Mouse (Mus musculus) bone marrow macrophage, adult 2 months (primary cell): ENCODE measurements at regions not wholly inside any gene's neighbourhood (a gene's known extent, or its start where the extent isn't known, plus 50 kb on each side); places are given as distances from the start of the nearest gene placed in this dataset.

Experiments
- H3K27ac ChIP-seq: 2 replicates; pipeline ENCODE4 v1.5.1; 2012; ENCODE audit warnings: low read depth, low read length; ENCODE audit not compliant: insufficient read depth
- H3K4me1 ChIP-seq: 2 replicates; pipeline ENCODE4 v1.6.1; 2012; ENCODE audit warnings: low read length; ENCODE audit not compliant: control insufficient read depth, insufficient read depth
- H3K4me3 ChIP-seq: 2 replicates; pipeline ENCODE4 v1.5.1; 2012; ENCODE audit warnings: mild to moderate bottlenecking, low read length, moderate library complexity; ENCODE audit not compliant: insufficient read depth
- CTCF ChIP-seq: IDR thresholded peaks from 2 replicates; pipeline ENCODE4 v1.5.1; 2012; ENCODE audit warnings: low read depth, mild to moderate bottlenecking, low read length, moderate library complexity
- POLR2A ChIP-seq: IDR thresholded peaks from 2 replicates; pipeline ENCODE4 v1.6.1; 2012; ENCODE audit warnings: mild to moderate bottlenecking, low read depth, low read length, borderline replicate concordance

- Histone ChIP-seq H3K4me1 (no peaks in the 10 kb centered on the region), H3K4me3 (no peak overlapping the region), H3K27ac (no peak overlapping the region)
- TF ChIP-seq CTCF, result no peak
- TF ChIP-seq POLR2A, result no peak
Measured at GRCm38 (mm10) chr3:38322426-38322825, 162.2 kb downstream of the Ankrd50 start.

- H3K4me3 ChIP-seq, result no peak overlapping the region
- H3K4me1 ChIP-seq, result no peaks in the 10 kb centered on the region
- no peak overlapping the region for H3K27ac ChIP-seq
- no peak for TF ChIP-seq POLR2A
- no peak for TF ChIP-seq CTCF
Measured at GRCm38 (mm10) chr3:38321620-38322019, 163.0 kb downstream of the Ankrd50 start.

GRCm38 (mm10) chr3:38320998-38321397, 163.6 kb downstream of the Ankrd50 start:
- TF ChIP-seq POLR2A, result no peak
- TF ChIP-seq CTCF, result no peak
- Histone ChIP-seq H3K4me3 (no peak overlapping the region), H3K27ac (no peak overlapping the region), H3K4me1 (no peaks in the 10 kb centered on the region)

- TF ChIP-seq POLR2A (no peak), CTCF (no peak)
- H3K4me3 ChIP-seq, result no peak overlapping the region
- H3K4me1 ChIP-seq, result no peaks in the 10 kb centered on the region
- no peak overlapping the region for H3K27ac ChIP-seq
Measured at GRCm38 (mm10) chr3:38312834-38313233, 171.8 kb downstream of the Ankrd50 start.

- no peak overlapping the region for H3K4me3 ChIP-seq
- H3K4me1 ChIP-seq, result no peaks in the 10 kb centered on the region
- H3K27ac ChIP-seq, result no peak overlapping the region
- TF ChIP-seq POLR2A (no peak), CTCF (no peak)
Measured at GRCm38 (mm10) chr3:38312121-38312520, 172.5 kb downstream of the Ankrd50 start.

DNA sequence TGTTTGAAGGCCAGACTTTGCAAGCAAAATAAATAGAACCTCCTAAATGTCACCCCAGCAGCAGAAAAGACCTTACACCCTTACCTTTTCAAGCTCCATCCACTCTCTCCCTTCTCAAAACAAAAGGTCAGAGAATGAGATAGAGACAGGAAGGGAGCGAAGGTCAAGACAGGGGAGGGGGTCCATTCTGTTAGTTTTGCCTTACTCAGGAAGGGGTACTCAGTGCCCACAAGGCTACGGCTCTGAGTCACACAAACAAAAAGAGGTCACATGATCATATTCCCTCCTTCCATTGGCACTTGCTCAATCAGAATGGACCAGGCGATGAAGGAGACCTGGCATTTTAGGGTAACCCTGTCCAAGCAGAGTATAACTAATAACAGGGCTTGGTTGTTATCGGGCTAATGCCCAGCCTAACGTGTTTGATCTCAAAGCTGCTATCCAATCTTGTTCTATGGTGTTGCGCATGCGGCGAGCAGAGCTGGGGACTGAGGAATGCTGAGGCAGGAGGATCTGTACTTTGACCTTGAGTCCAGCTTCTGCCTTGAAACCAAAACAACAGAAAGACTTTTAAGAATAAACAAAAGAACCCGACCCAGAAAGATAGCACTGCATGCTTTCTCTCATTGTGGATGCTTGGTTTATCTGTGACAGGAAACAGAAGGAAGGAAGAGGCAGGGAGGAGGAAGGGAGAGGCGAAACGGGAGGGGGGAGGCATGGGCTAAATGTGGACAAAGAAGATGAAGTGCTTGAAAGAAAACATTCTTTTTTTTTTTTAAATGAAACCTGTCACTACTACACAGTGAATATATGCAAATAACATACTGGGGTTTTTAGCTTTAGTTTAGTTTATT, 184.5 kb downstream of the Ankrd50 start:
- Histone ChIP-seq H3K27ac (no peak overlapping the region), H3K4me1 (no peaks in the 10 kb centered on the region), H3K4me3 (no peak overlapping the region)
- TF ChIP-seq POLR2A, result no peak
- no peak for TF ChIP-seq CTCF

DNA sequence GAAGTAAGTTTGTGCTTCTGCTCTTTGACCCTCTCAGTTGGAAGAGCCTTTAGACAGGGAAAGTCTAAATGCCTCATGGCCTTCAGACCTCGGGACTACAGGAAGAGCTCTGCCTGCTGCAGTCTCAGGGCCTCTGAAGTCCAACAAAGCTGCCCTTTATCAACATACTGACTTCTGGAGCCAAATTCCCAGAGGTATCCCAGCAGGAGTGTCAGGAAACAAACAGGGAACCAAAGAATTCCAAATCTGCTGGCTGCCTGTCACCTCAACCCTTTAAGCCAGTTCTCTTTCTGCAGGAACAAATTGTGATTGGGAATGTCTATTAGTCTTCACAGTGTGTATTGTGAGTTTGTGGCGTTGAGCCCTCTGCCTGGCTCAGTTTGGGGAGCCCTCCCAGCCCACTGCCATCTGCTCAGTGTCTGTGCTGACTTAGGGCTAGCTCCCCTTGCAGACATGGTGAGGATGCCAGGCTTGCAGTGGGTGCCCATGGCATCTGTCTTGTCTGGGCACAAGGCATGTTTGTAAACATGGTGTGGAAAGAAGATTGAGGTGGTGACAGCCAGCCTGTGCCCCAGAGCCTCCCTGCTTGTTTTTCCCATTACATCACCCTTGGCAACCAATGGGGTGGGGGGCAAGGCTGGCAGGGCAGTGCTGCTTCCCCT, 185.3 kb downstream of the Ankrd50 start:
- TF ChIP-seq POLR2A, result no peak
- no peak for TF ChIP-seq CTCF
- Histone ChIP-seq H3K27ac (no peak overlapping the region), H3K4me3 (no peak overlapping the region), H3K4me1 (no peaks in the 10 kb centered on the region)

DNA sequence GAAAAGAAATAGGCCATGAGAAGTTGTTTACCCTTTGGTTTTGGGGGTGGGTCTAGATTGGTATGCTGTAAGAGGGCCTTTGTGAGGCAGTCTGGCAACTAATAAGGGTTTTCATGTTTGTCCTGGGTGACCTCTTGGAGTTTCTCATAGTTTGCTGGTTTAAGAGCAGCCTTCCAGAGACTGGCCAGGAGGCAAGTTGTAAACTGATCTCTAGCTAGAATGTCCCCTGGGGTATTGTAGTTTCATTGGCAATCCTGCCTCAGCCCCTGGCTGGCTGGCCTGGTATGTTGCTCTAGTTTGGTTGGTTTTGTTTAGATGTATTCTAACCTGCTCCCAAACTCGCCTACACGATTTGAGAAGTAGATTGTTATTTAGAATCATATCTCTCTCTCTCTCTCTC, 187.1 kb downstream of the Ankrd50 start:
- no peaks in the 10 kb centered on the region for H3K4me1 ChIP-seq
- H3K27ac ChIP-seq, result no peak overlapping the region
- no peak for TF ChIP-seq CTCF
- no peak for TF ChIP-seq POLR2A
- no peak overlapping the region for H3K4me3 ChIP-seq

- Histone ChIP-seq H3K4me3 (no peak overlapping the region), H3K27ac (no peak overlapping the region), H3K4me1 (no peaks in the 10 kb centered on the region)
- no peak for TF ChIP-seq CTCF
- no peak for TF ChIP-seq POLR2A
Measured at GRCm38 (mm10) chr3:38289062-38289461, 195.6 kb downstream of the Ankrd50 start.

- Histone ChIP-seq H3K4me1 (no peaks in the 10 kb centered on the region), H3K27ac (no peak overlapping the region), H3K4me3 (no peak overlapping the region)
- TF ChIP-seq POLR2A (no peak), CTCF (no peak)
Measured at GRCm38 (mm10) chr3:38283687-38284124, 200.9 kb downstream of the Ankrd50 start.
